Mouse (Mus musculus) MEL (cell line): Measurements from ENCODE around the gene Morn1. TPM values are rescaled to one million over a fixed set of nuclear protein-coding genes. Genes with fewer than 3 reads are reported as not detected.

ENCODE experiments used
- DNase-seq: peaks from one replicate; pipeline ENCODE4 v3.0.0; 2011; ENCODE audit warnings: low read depth, low spot score
- H3K27ac ChIP-seq: 2 replicates; pipeline ENCODE4 v1.5.1; 2012; ENCODE audit warnings: low read depth, mild to moderate bottlenecking, control low read depth, low read length, moderate library complexity; ENCODE audit not compliant: control insufficient read depth
- H3K27me3 ChIP-seq, 2 experiments: fragments of 150-350 bp in 1 of 2; sonication (generic) in 1 of 2; 2 replicates each; pipeline ENCODE4 v1.6.1; 2012; ENCODE audit warnings: low read length in 2 of 2, mild to moderate bottlenecking in 2 of 2, improper control_type of control experiment in 1 of 2, moderate library complexity in 1 of 2; ENCODE audit not compliant: insufficient read depth in 2 of 2, control insufficient read depth in 1 of 2
- H3K36me3 ChIP-seq, 2 experiments: 2 replicates each; pipeline ENCODE4 v1.6.1; 2012 to 2014; ENCODE audit warnings: low read length in 2 of 2, improper control_type of control experiment in 1 of 2, inconsistent platforms in 1 of 2, mild to moderate bottlenecking in 1 of 2; ENCODE audit not compliant: insufficient read depth in 2 of 2, control insufficient read depth in 1 of 2
- H3K4me1 ChIP-seq, 2 experiments: fragments of 150-350 bp in 1 of 2; sonication (generic) in 1 of 2; 2 replicates each; pipeline ENCODE4 v1.6.1; 2012; ENCODE audit warnings: low read length in 2 of 2, improper control_type of control experiment in 1 of 2, mild to moderate bottlenecking in 1 of 2; ENCODE audit not compliant: insufficient read depth in 2 of 2, control insufficient read depth in 1 of 2
- H3K4me3 ChIP-seq, 2 experiments: fragments of 150-350 bp in 1 of 2; sonication (generic) in 1 of 2; 2 replicates each; pipeline ENCODE4 v1.5.1; 2012; ENCODE audit warnings: low read depth in 2 of 2, low read length in 2 of 2, mild to moderate bottlenecking in 2 of 2, moderate library complexity in 2 of 2, control low read depth in 1 of 2, improper control_type of control experiment in 1 of 2; ENCODE audit not compliant: control insufficient read depth in 1 of 2, insufficient read depth in 1 of 2
- H3K79me2 ChIP-seq: 2 replicates; pipeline ENCODE4 v1.6.1; 2012; ENCODE audit warnings: mild to moderate bottlenecking, low read length, moderate library complexity; ENCODE audit not compliant: control insufficient read depth, poor library complexity, insufficient read depth
- H3K9ac ChIP-seq: 2 replicates; pipeline ENCODE4 v1.6.1; 2012; ENCODE audit warnings: low read depth, mild to moderate bottlenecking, control low read depth, low read length, moderate library complexity; ENCODE audit not compliant: control insufficient read depth, poor library complexity, severe bottlenecking
- H3K9me3 ChIP-seq: fragments of 150-350 bp; sonication (generic); replicated peaks from 2 replicates; pipeline ENCODE4 v1.6.1; 2012; ENCODE audit warnings: mild to moderate bottlenecking, low read length, improper control_type of control experiment, moderate library complexity; ENCODE audit not compliant: insufficient read depth
- BHLHE40 ChIP-seq: IDR thresholded peaks from 2 replicates; pipeline ENCODE4 v1.6.1; 2012; ENCODE audit warnings: low read depth, mild to moderate bottlenecking, inconsistent platforms, low read length, improper control_type of control experiment, borderline replicate concordance
- CTCF ChIP-seq, 3 experiments: IDR thresholded peaks in 2 of 3; conservative IDR thresholded peaks in 1 of 3; 2 replicates each; pipeline ENCODE4 v1.5.1; 2011 to 2012; ENCODE audit warnings: low read length in 3 of 3, low read depth in 2 of 3, mild to moderate bottlenecking in 2 of 3, improper control_type of control experiment in 1 of 3, inconsistent platforms in 1 of 3, mixed read lengths in 1 of 3, moderate library complexity in 1 of 3; ENCODE audit not compliant: control insufficient read depth in 1 of 3, insufficient read depth in 1 of 3, poor library complexity in 1 of 3, severe bottlenecking in 1 of 3
- E2F4 ChIP-seq: IDR thresholded peaks from 2 replicates; pipeline ENCODE4 v1.6.1; 2011; ENCODE audit warnings: low read depth, low read length, improper control_type of control experiment, borderline replicate concordance
- ELF1 ChIP-seq: IDR thresholded peaks from 2 replicates; pipeline ENCODE4 v1.6.1; 2014; ENCODE audit warnings: low read depth, mild to moderate bottlenecking, inconsistent platforms, low read length, improper control_type of control experiment, moderate library complexity
- GATA1 ChIP-seq: IDR thresholded peaks from 2 replicates; pipeline ENCODE4 v1.6.1; 2011; ENCODE audit warnings: low read depth, low read length, improper control_type of control experiment
- HCFC1 ChIP-seq: IDR thresholded peaks from 2 replicates; pipeline ENCODE4 v1.6.1; 2012; ENCODE audit warnings: low read depth, mild to moderate bottlenecking, inconsistent platforms, low read length, improper control_type of control experiment, moderate library complexity
- MAFK ChIP-seq: IDR thresholded peaks from 2 replicates; pipeline ENCODE4 v1.6.1; 2011; ENCODE audit warnings: low read depth, mild to moderate bottlenecking, low read length, improper control_type of control experiment, borderline replicate concordance
- MEF2A ChIP-seq: IDR thresholded peaks from 2 replicates; pipeline ENCODE4 v1.6.1; 2014; ENCODE audit warnings: low read depth, mild to moderate bottlenecking, inconsistent platforms, low read length, improper control_type of control experiment; ENCODE audit not compliant: poor library complexity, insufficient replicate concordance, severe bottlenecking; ENCODE audit errors: extremely low read depth
- MXI1 ChIP-seq: IDR thresholded peaks from 2 replicates; pipeline ENCODE4 v1.6.1; 2011; ENCODE audit warnings: mild to moderate bottlenecking, low read depth, low read length, improper control_type of control experiment
- MYC ChIP-seq: IDR thresholded peaks from 2 replicates; pipeline ENCODE4 v1.6.1; 2011; ENCODE audit warnings: low read depth, mild to moderate bottlenecking, low read length, improper control_type of control experiment, moderate library complexity
- NELFE ChIP-seq: IDR thresholded peaks from 2 replicates; pipeline ENCODE4 v1.6.1; 2011; ENCODE audit warnings: low read depth, low read length, improper control_type of control experiment
- POLR2A ChIP-seq, 2 experiments: IDR thresholded peaks; 2 replicates each; pipeline ENCODE4 v1.6.1; 2011 to 2012; ENCODE audit warnings: low read length in 2 of 2, mild to moderate bottlenecking in 2 of 2, control low read depth in 1 of 2, improper control_type of control experiment in 1 of 2, low read depth in 1 of 2, moderate library complexity in 1 of 2; ENCODE audit not compliant: control insufficient read depth in 1 of 2, insufficient read depth in 1 of 2, poor library complexity in 1 of 2
- RCOR1 ChIP-seq: IDR thresholded peaks from 2 replicates; pipeline ENCODE4 v1.6.1; 2012; ENCODE audit warnings: low read depth, mild to moderate bottlenecking, inconsistent platforms, low read length, improper control_type of control experiment
- SIN3A ChIP-seq: IDR thresholded peaks from 2 replicates; pipeline ENCODE4 v1.6.1; 2012; ENCODE audit warnings: low read length, improper control_type of control experiment, inconsistent platforms
- TBP ChIP-seq: IDR thresholded peaks from 2 replicates; pipeline ENCODE4 v1.8.0; 2011; ENCODE audit warnings: low read depth, low read length, improper control_type of control experiment
- ZC3H11A ChIP-seq: IDR thresholded peaks from 2 replicates; pipeline ENCODE4 v1.6.1; 2012; ENCODE audit warnings: low read depth, mild to moderate bottlenecking, inconsistent platforms, low read length, improper control_type of control experiment
- ZNF384 ChIP-seq: IDR thresholded peaks from 2 replicates; pipeline ENCODE4 v1.6.1; 2012; ENCODE audit warnings: low read depth, mild to moderate bottlenecking, inconsistent platforms, low read length, improper control_type of control experiment
- polyA plus RNA-seq, 2 experiments: library from polyadenylated mRNA; stranded (reverse) in 1 of 2; unstranded in 1 of 2; fragments of >175 nt in 1 of 2; fragments of >200 nt in 1 of 2; gene quantifications; 2 replicates each; pipeline versions ENCODE4 v1.2.1 to v1.2.4; 2012; ENCODE audit warnings: low replicate concordance in 2 of 2, low read depth in 1 of 2; ENCODE audit not compliant: insufficient read length in 2 of 2, insufficient read depth in 1 of 2, missing spikeins in 1 of 2
- total RNA-seq: library from RNA; depleted of rRNA; stranded (reverse); fragments of 300-350 nt; gene quantifications from 2 replicates; pipeline ENCODE4 v1.2.3, GENCODE M21; 2012

Morn1 gene
- total and polyA plus RNA-seq, 3 experiments = 4.1 to 4.4 TPM; not detected in 1

DNA sequence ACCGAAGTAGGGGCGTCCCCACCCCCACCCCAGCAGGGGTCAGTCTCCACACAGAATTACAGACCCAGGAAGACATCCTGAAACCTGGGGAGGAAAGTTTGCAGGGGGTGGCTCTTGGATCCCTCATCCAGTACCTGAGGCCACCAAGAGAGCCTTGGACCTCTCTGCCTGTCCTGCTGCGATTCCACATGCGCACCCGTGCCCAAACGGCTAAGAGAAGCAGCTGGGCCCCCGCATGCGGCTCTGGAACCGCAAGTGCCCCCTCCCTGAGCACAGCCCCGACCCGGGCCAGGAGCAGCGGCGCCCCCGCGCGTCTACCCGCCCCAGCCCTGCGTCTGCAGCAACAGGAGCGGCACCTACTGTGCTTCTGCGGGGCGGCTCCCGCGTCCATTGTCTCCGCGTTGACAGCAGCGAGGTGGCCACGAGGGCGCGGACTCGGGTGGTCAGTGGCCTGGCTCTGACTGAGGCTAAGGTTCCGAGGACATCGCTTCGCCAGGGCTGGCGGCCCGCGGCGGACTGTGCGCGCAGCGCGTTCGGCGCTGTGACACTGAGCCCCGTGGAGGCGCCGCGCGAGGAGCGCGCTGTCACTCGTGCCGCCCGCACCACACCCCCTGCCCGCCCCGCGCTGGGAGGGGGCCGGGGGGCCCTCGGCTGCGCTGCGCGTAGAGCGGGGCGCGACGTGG is 43.6 kb upstream of the Morn1 start:
- TF ChIP-seq MAFK = no peak
- no peak for TF ChIP-seq TBP
- Histone ChIP-seq H3K36me3 (no peaks in the 10 kb centered on the region), H3K79me2 (no peaks in the 10 kb centered on the region), H3K4me1 (no peaks in the 10 kb centered on the region), H3K9me3 (no peaks in the 10 kb centered on the region), H3K9ac (no peak overlapping the region), H3K4me3 (no peak overlapping the region), H3K27ac (no peak overlapping the region), H3K27me3 (no peaks in the 10 kb centered on the region)
- DNase-seq = no peak

DNA sequence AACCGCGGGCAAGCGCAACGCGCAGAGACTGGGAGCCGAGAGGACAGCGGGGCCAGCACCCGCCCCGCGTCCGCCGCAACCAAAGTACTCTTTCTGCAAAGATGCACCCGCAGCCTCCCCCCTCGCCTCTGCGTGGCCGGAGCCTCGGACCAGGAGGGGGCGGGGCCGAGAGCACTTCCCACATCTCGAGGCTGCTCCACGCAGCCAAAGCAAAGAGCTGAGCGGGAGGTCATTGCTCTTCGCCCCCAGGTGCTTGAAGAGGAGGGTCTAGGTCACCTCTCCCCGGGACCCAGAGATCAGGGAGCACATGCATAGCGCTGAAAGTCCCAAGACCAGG is 43.1 kb upstream of the Morn1 start:
- H3K27ac ChIP-seq = no peak overlapping the region
- no peak overlapping the region for H3K4me3 ChIP-seq
- H3K36me3 ChIP-seq = no peaks in the 10 kb centered on the region
- no peak for TF ChIP-seq E2F4
- no peak for TF ChIP-seq GATA1
- TF ChIP-seq NELFE = no peak
- TF ChIP-seq RCOR1 = no peak
- no peak for TF ChIP-seq CTCF (IDR thresholded peaks at IDR 0.05 in 2 of 3, conservative IDR thresholded peaks at IDR 0.05 in 1 of 3; ENCODE audit: control insufficient read depth in 1 of 3, insufficient read depth in 1 of 3, low read depth in 2 of 3, low read length in 3 of 3, poor library complexity in 1 of 3, severe bottlenecking in 1 of 3)
- no peak for TF ChIP-seq ZNF384
- H3K4me1 ChIP-seq = no peaks in the 10 kb centered on the region
- H3K27me3 ChIP-seq = no peaks in the 10 kb centered on the region
- no peak for DNase-seq
- no peaks in the 10 kb centered on the region for H3K9me3 ChIP-seq
- H3K9ac ChIP-seq = no peak overlapping the region
- no peaks in the 10 kb centered on the region for H3K79me2 ChIP-seq

DNA sequence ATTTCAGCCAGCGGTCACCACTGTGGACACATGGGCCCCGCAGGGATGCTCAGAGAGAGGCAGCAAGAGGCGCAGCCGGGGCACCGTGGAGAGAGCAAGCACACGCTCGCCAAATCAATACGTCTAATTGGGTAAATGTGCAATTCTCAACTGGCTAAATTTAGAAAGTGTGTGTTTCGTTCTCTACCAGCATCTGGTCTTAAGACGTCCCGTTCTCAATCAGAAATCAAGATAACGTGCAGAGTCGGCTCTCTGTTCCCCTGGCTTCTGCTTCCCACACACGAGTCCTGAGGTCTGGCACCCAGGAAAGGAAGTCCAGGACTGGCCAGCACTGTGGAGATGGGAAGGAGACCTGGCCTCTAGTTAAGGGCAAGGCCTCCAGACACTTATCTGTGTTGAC is 39.7 kb upstream of the Morn1 start:
- no peak overlapping the region for H3K9ac ChIP-seq
- TF ChIP-seq MXI1 (no peak), POLR2A (IDR thresholded peaks at IDR 0.05; ENCODE audit: control insufficient read depth in 1 of 2, insufficient read depth in 1 of 2, low read depth in 1 of 2, low read length in 2 of 2, poor library complexity in 1 of 2) (no peak), MEF2A (no peak), ELF1 (no peak), SIN3A (no peak), BHLHE40 (no peak), TBP (no peak), MYC (no peak), E2F4 (no peak), ZC3H11A (no peak), HCFC1 (no peak), RCOR1 (no peak)
- TF ChIP-seq, all 39 proteins: peak for 0
- no peak for DNase-seq
- Histone ChIP-seq H3K9me3 (no peaks in the 10 kb centered on the region), H3K36me3 (no peaks in the 10 kb centered on the region), H3K79me2 (no peaks in the 10 kb centered on the region), H3K27me3 (no peaks in the 10 kb centered on the region), H3K4me3 (no peak overlapping the region), H3K27ac (no peak overlapping the region), H3K4me1 (no peaks in the 10 kb centered on the region)
